Mouse (Mus musculus) stomach, postnatal 0 days (tissue): ENCODE data around the gene Tc2n.

Source experiments
- CTCF ChIP-seq: IDR thresholded peaks from 2 replicates; pipeline ENCODE4 v1.5.1; 2016; ENCODE audit warnings: antibody characterized with exemption, low read depth, mild to moderate bottlenecking, moderate library complexity
- EP300 ChIP-seq: optimal IDR thresholded peaks from 2 replicates; pipeline ENCODE3; 2016; ENCODE audit warnings: antibody characterized with exemption

DNA sequence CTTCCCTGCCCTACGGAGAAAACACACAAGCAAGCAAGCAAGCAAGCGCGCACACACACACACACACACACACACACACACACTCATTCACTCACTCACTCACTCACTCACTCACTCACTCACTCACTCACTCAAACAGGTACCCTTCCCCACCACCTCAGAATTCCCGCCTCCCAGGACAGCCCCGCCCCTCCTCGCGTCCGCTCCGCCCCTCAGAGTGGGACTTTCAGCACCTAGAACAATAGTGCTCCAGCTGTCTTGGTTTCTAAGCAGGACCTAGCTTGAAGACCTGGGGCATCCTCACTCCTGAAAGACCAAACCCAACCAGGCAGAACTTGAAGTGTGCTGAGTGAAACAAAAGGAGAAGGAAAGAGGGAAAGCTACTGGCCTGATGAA, 430 bp upstream of the Tc2n start:
- TF ChIP-seq CTCF = no peak
- TF ChIP-seq EP300 = no peak
